Mouse (Mus musculus): ENCODE data around the gene Olfr837. TPM values are rescaled to one million over a fixed set of nuclear protein-coding genes. Genes with fewer than 3 reads are reported as not detected.
"Not testable (repeated sequence)": the region's sequence is repeated elsewhere in the genome, so short reads cannot be mapped to it uniquely, and the experiment has no call there.

Olfr837 gene
- total RNA-seq (2014; rRNA removed) (not detected in 2 replicates), polyA plus RNA-seq (2012; rRNA removed) (not detected in 2 replicates)

DNA sequence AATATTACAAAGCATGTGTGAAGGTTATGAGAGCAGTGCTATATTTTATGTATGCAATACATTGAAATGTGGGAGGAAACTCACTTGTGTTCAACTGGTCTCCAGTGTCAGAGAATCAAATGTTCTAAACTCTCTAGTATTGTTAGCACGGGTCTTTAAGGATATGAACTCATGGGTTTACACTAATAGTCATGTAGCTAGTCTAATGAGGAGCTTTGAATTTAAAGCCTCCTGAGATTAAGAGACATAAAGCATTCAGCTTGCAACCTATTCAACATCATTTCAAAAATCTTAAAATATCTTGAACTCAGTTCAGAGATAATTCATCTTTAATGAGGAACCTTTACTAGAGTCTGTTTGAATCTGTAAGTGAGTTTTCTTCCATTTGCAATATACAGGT is at the start of gene Olfr837:
Gene Olfr837 (plus strand): TSS at position 301 of the 400 bp plus-strand sequence.
- H3K36me3 ChIP-seq (ENCODE audit: control insufficient read depth, insufficient read depth, low read length): no peaks in the 10 kb centered on the region

DNA sequence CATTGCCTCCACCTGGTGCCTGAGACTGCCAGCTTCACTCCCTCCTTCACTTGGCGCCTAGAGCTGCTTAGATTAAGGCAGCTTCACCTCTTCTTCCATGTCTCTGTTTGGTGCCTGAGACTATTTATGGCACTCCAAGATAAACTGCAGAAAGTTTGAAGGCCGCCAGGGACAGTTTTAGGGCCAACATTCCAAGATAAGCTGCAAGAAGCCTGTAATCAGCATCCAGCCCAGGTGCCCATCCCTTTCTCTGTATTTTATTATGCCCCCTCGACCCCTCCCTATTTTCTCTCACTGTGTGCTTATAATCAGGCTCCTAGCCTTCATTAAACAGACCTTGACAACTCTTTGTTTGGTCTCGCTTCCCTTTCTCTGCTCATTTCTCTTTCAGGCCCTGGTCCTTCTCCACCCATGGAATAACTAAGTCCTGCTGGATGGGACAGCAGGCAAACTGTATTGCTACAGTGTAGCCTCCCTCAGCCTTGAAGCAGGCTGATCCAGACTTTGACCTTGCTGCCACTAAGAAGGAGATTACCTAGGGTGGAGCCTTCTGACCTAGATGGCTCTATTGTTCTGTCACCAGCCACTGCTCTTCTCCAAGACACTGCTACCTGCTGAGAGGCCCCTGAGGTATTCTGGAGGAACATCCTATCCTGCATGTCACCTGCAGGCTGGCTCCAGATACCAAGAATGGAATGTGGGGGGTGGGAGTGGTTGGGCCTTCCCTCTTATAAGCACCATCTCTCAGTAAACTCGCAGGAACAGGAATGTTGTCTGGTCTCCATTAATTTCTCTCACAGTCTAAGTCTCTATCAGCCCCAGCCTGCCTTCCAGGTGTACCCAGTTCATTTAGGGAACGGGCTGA is 43.0 kb upstream of the Olfr837 start:
- H3K27ac ChIP-seq (replicated peaks; ENCODE audit: insufficient read depth, low read depth, low read length): not testable (repeated sequence)
- WGBS: 54% methylated on average over 6 of the region's 6 CpGs

More for the DNA sequence above, at the start of gene Olfr837:
- no peak within 1 kb of the TSS for H3K9ac ChIP-seq (ENCODE audit: low read depth, low read length)
- 65% methylated on average over 1 of the region's 1 CpGs for whole genome bisulfite sequencing
- no peak within 1 kb of the TSS for H3K27ac ChIP-seq (replicated peaks; ENCODE audit: insufficient read depth, low read depth, low read length)
- H3K27me3 ChIP-seq (ENCODE audit: control insufficient read depth, insufficient read depth, low read length): no peaks in the 10 kb centered on the region
- no peak within 1 kb of the TSS for H3K4me3 ChIP-seq (ENCODE audit: insufficient read depth, low read depth, low read length)
- H3K4me1 ChIP-seq (ENCODE audit: control insufficient read depth, insufficient read depth, low read length): no peaks in the 10 kb centered on the region
- TF ChIP-seq POLR2A (IDR thresholded peaks at IDR 0.05; ENCODE audit: extremely low read depth, insufficient read depth, low read length) (no peak), CTCF (IDR thresholded peaks at IDR 0.05; ENCODE audit: low read depth, low read length) (no peak)
- DNase-seq (ENCODE audit: extremely low read depth, low read depth, low spot score): no peak
- H3K79me2 ChIP-seq (ENCODE audit: control insufficient read depth, insufficient read depth, low read length): no peaks in the 10 kb centered on the region

DNA sequence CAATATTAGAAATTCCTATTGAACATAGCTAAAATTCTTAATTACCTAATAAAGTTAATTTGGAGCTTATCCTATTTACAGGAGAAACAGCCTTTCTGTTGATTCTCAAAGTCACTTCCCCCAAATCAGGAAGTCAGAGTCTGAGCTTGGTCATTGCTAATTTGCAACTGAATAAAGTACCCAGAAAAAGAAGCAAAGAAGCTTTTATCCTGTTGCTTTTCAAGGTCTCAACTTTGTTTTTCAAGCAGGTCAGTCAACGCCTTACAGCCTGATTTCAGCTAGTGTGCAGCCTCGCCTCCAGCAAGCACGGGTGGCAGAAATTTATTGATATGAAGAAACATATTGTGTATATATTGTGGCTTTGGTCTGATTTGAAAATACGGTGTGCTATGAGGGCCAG is 38.8 kb upstream of the Olfr837 start:
- TF ChIP-seq POLR2A (IDR thresholded peaks at IDR 0.05; ENCODE audit: extremely low read depth, insufficient read depth, low read length) (no peak), CTCF (IDR thresholded peaks at IDR 0.05; ENCODE audit: low read depth, low read length) (no peak)
- Histone ChIP-seq H3K27ac (replicated peaks; ENCODE audit: insufficient read depth, low read depth, low read length) (no peak overlapping the region), H3K9ac (ENCODE audit: low read depth, low read length) (no peak overlapping the region), H3K4me3 (ENCODE audit: insufficient read depth, low read depth, low read length) (no peak overlapping the region), H3K79me2 (ENCODE audit: control insufficient read depth, insufficient read depth, low read length) (no peaks in the 10 kb centered on the region), H3K4me1 (ENCODE audit: control insufficient read depth, insufficient read depth, low read length) (no peaks in the 10 kb centered on the region), H3K27me3 (ENCODE audit: control insufficient read depth, insufficient read depth, low read length) (no peaks in the 10 kb centered on the region), H3K36me3 (ENCODE audit: control insufficient read depth, insufficient read depth, low read length) (no peaks in the 10 kb centered on the region)
- 80% methylated on average over 4 of the region's 4 CpGs for WGBS
- no peak for DNase-seq (ENCODE audit: extremely low read depth, low read depth, low spot score)

More for the DNA sequence above, 43.0 kb upstream of the Olfr837 start:
- H3K4me3 ChIP-seq (ENCODE audit: insufficient read depth, low read depth, low read length); H3K9ac ChIP-seq (ENCODE audit: low read depth, low read length); DNase-seq (ENCODE audit: extremely low read depth, low read depth, low spot score); H3K4me1 ChIP-seq (ENCODE audit: control insufficient read depth, insufficient read depth, low read length); H3K36me3 ChIP-seq (ENCODE audit: control insufficient read depth, insufficient read depth, low read length); H3K79me2 ChIP-seq (ENCODE audit: control insufficient read depth, insufficient read depth, low read length); H3K27me3 ChIP-seq (ENCODE audit: control insufficient read depth, insufficient read depth, low read length): not testable (repeated sequence)

DNA sequence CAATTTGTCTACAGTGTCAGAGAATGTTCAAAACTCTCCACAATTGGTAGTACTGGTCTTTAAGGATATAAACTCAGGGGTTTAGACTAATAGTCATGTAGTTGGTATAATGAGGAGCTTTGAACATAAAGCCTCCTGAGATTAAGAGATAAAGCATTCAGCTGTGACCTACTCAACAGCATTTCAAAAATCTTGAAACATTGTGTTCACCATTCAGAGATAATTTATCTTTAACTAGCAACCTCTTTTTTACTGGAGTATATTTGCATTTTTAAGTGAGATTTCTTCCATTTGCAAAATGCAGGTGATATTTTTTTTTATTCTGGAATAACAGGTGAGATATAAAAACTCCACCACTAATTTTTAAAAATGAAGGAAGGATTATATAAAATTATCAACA is 16.0 kb upstream of the Olfr837 start, which contains the start of gene Olfr836:
Gene Olfr836 (plus strand): TSS at position 301 of the 400 bp plus-strand sequence.
- Histone ChIP-seq H3K79me2 (ENCODE audit: control insufficient read depth, insufficient read depth, low read length) (no peaks in the 10 kb centered on the region), H3K27ac (replicated peaks; ENCODE audit: insufficient read depth, low read depth, low read length) (no peak within 1 kb of the TSS), H3K27me3 (ENCODE audit: control insufficient read depth, insufficient read depth, low read length) (no peaks in the 10 kb centered on the region), H3K9ac (ENCODE audit: low read depth, low read length) (no peak within 1 kb of the TSS), H3K4me3 (ENCODE audit: insufficient read depth, low read depth, low read length) (no peak within 1 kb of the TSS), H3K36me3 (ENCODE audit: control insufficient read depth, insufficient read depth, low read length) (no peaks in the 10 kb centered on the region), H3K4me1 (ENCODE audit: control insufficient read depth, insufficient read depth, low read length) (no peaks in the 10 kb centered on the region)
- DNase-seq (ENCODE audit: extremely low read depth, low read depth, low spot score): no peak
- no peak for TF ChIP-seq CTCF (IDR thresholded peaks at IDR 0.05; ENCODE audit: low read depth, low read length)
- TF ChIP-seq POLR2A (IDR thresholded peaks at IDR 0.05; ENCODE audit: extremely low read depth, insufficient read depth, low read length): no peak

DNA sequence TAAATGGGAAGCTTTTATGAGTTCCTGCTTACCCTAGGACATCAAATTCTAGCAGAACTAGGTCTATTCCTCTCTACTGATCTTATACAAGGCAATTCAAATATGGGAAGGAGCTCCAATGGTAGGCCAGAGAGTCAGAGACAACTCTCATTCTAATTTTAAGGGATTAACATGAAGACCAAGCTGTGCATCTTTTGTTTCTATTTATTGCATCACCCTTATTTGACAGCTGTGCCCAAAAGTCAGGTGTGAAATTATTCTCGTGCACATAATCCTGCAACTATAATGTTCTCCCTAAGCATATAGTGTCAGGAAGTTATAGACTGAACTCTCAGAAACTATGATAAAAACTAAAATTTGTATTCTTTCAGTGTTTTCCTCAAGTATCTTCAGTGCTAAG is 41.1 kb downstream of the Olfr837 start, which contains the start of gene Olfr839-ps1:
Gene Olfr839-ps1 (minus strand): TSS at position 101 of the 400 bp plus-strand sequence.
- no peak within 1 kb of the TSS for H3K4me3 ChIP-seq (ENCODE audit: insufficient read depth, low read depth, low read length)
- no peak within 1 kb of the TSS for H3K27ac ChIP-seq (replicated peaks; ENCODE audit: insufficient read depth, low read depth, low read length)
- no peaks in the 10 kb centered on the region for H3K27me3 ChIP-seq (ENCODE audit: control insufficient read depth, insufficient read depth, low read length)
- 70% methylated on average over 1 of the region's 1 CpGs for WGBS
- no peak for DNase-seq (ENCODE audit: extremely low read depth, low read depth, low spot score)
- no peaks in the 10 kb centered on the region for H3K36me3 ChIP-seq (ENCODE audit: control insufficient read depth, insufficient read depth, low read length)
- no peaks in the 10 kb centered on the region for H3K4me1 ChIP-seq (ENCODE audit: control insufficient read depth, insufficient read depth, low read length)
- TF ChIP-seq CTCF (IDR thresholded peaks at IDR 0.05; ENCODE audit: low read depth, low read length): no peak
- TF ChIP-seq POLR2A (IDR thresholded peaks at IDR 0.05; ENCODE audit: extremely low read depth, insufficient read depth, low read length): no peak
- H3K79me2 ChIP-seq (ENCODE audit: control insufficient read depth, insufficient read depth, low read length): no peaks in the 10 kb centered on the region
- no peak within 1 kb of the TSS for H3K9ac ChIP-seq (ENCODE audit: low read depth, low read length)

Other genes with a start within 250 kb of the Olfr837 start
- not detected in 2 replicates for gene Olfr832, start 199.2 kb upstream of the Olfr837 start, total RNA-seq (2014; rRNA removed)
- gene Olfr832, start 199.2 kb upstream of the Olfr837 start, polyA plus RNA-seq (2012; rRNA removed): not detected in 2 replicates
- gene Olfr834, start 148.3 kb upstream of the Olfr837 start, total RNA-seq (2014; rRNA removed): not detected in 2 replicates
- gene Olfr834, start 148.3 kb upstream of the Olfr837 start, polyA plus RNA-seq (2012; rRNA removed): not detected in 2 replicates
- gene Olfr835, start 103.6 kb upstream of the Olfr837 start, total RNA-seq (2014; rRNA removed): not detected in 2 replicates
- not detected in 2 replicates for gene Olfr835, start 103.6 kb upstream of the Olfr837 start, polyA plus RNA-seq (2012; rRNA removed)
- not detected in 2 replicates for gene Olfr836, start 15.9 kb upstream of the Olfr837 start, total RNA-seq (2014; rRNA removed)
- not detected in 2 replicates for gene Olfr836, start 15.9 kb upstream of the Olfr837 start, polyA plus RNA-seq (2012; rRNA removed)
- under 0.01 TPM in 1 of 2 replicates, not detected in the other for gene Olfr839-ps1, start 41.0 kb downstream of the Olfr837 start, total RNA-seq (2014; rRNA removed)
- not detected in 2 replicates for gene Olfr839-ps1, start 41.0 kb downstream of the Olfr837 start, polyA plus RNA-seq (2012; rRNA removed)
- not detected in 2 replicates for gene Olfr843, start 115.7 kb downstream of the Olfr837 start, total RNA-seq (2014; rRNA removed)
- not detected in 2 replicates for gene Olfr843, start 115.7 kb downstream of the Olfr837 start, polyA plus RNA-seq (2012; rRNA removed)
- gene Olfr844, start 180.0 kb downstream of the Olfr837 start, total RNA-seq (2014; rRNA removed): not detected in 2 replicates
- not detected in 2 replicates for gene Olfr844, start 180.0 kb downstream of the Olfr837 start, polyA plus RNA-seq (2012; rRNA removed)
- not detected in 2 replicates for gene Olfr845, start 200.1 kb downstream of the Olfr837 start, total RNA-seq (2014; rRNA removed)
- not detected in 2 replicates for gene Olfr845, start 200.1 kb downstream of the Olfr837 start, polyA plus RNA-seq (2012; rRNA removed)
- not detected in 2 replicates for gene Olfr846, start 227.7 kb downstream of the Olfr837 start, total RNA-seq (2014; rRNA removed)
- not detected in 2 replicates for gene Olfr846, start 227.7 kb downstream of the Olfr837 start, polyA plus RNA-seq (2012; rRNA removed)
- gene Olfr847, start 242.4 kb downstream of the Olfr837 start, total RNA-seq (2014; rRNA removed): not detected in 2 replicates
- not detected in 2 replicates for gene Olfr847, start 242.4 kb downstream of the Olfr837 start, polyA plus RNA-seq (2012; rRNA removed)